Mouse (Mus musculus): ENCODE measurements at regions not wholly inside any gene's neighbourhood (a gene's known extent, or its start where the extent isn't known, plus 50 kb on each side); places are given as distances from the start of the nearest gene placed in this dataset.

DNA sequence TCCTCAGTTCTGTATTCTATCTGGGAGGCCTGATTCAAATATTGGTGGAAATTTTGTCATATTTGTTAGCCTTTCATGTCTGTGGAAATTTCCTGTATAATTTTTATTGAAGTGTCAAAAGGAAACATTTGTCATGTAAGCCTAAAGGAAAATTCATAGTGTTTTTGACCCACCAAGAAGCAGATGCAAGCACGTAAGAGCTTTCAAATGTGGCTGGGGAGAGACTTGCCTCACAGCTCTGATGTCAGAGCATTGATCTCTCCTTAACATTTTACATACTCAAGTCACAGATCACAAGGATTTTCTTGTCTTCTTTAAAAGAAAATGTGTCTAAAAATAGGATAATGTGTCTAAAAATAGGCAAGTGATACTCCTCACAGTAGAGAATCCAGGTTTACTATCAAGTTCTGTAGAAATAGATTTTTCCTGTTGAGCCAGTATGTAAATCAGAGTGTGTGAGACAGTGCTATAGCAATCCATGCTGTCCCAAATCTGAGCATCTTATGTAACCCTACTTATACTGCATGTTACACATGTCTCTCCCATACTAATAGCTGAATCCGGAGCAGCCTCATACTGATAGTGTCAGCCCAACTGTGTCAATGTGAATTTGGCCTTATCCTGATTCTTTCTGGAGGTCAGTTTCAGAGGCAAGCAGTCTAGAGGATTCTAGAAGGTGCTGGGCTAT is 110.0 kb upstream of the Runx1 start:
- no peak overlapping the region for H3K9ac ChIP-seq (replicated peaks; ENCODE audit: low read depth)
- no peaks in the 10 kb centered on the region for H3K27me3 ChIP-seq (replicated peaks; ENCODE audit: insufficient read depth, low read length)
- TF ChIP-seq EP300 (IDR thresholded peaks at IDR 0.05) = no peak
- no peaks in the 10 kb centered on the region for H3K4me1 ChIP-seq (ENCODE audit: insufficient read depth, low read depth, low read length)
- H3K27ac ChIP-seq (ENCODE audit: low read length) = no peak overlapping the region
- ATAC-seq (no peak), DNase-seq (ENCODE audit: low spot score) (no peak)
- H3K36me3 ChIP-seq (ENCODE audit: insufficient read depth, low read length) = no peaks in the 10 kb centered on the region; the same call in 1 of the 2 replicates
- no peaks in the 10 kb centered on the region for H3K9me3 ChIP-seq (ENCODE audit: low read length)
- no peak overlapping the region for H3K4me2 ChIP-seq (replicated peaks; ENCODE audit: low read depth, low read length)
- 74% methylated on average over 2 of the region's 2 CpGs for WGBS
- H3K4me3 ChIP-seq (ENCODE audit: low read depth, low read length) = no peak overlapping the region

DNA sequence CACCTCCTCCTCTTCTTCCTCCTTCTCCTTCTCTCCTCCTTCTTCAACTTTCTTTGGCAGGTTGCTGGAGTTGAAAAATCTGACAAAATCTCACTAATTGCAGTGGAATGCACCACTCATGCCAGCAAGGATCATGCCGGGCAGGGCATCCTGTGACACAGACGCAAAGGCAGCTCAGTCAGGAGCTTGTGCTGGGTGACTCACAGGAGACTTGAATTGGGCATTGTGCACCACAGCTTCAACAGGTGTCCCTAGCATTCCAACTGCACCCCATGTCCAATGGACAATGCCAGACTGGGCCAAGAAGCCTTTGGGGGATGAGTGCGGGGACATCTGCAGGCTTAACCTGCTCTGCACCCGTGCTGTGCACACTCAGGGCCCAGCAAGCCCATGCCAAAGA is 104.2 kb upstream of the Runx1 start:
- TF ChIP-seq CTCF (IDR thresholded peaks at IDR 0.05) (no peak), EP300 (IDR thresholded peaks at IDR 0.05) (no peak)

DNA sequence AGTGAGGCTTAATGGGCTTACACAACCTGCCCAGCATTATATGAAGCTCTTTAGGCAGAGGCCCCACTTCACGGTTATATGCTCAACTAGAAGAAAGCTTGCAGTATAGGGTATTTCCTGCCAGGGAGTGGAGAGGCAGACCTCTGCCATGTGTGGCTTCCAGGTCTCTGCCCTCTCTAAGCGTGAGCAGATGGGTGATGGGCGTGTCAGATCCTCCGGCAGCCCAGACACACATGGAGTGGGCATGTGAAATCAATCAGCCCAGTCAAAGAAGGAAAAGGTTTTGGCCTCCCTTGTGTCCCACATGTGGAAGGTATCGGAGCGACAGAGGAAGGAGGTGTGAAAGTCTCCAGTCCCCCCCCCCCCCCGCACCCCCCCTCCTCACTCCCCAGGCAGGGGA is 102.3 kb upstream of the Runx1 start:
- TF ChIP-seq EP300 (IDR thresholded peaks at IDR 0.05) = no peak
- TF ChIP-seq CTCF (IDR thresholded peaks at IDR 0.05) = no peak
- Histone ChIP-seq H3K4me1 (ENCODE audit: insufficient read depth, low read depth, low read length) (no peaks in the 10 kb centered on the region), H3K36me3 (ENCODE audit: insufficient read depth, low read length) (no peaks in the 10 kb centered on the region), H3K9ac (replicated peaks; ENCODE audit: low read depth) (no peak overlapping the region), H3K27ac (ENCODE audit: low read length) (no peak overlapping the region), H3K4me2 (replicated peaks; ENCODE audit: low read depth, low read length) (no peak overlapping the region), H3K9me3 (ENCODE audit: low read length) (no peaks in the 10 kb centered on the region), H3K27me3 (replicated peaks; ENCODE audit: insufficient read depth, low read length) (no peaks in the 10 kb centered on the region), H3K4me3 (ENCODE audit: low read depth, low read length) (no peak overlapping the region)
- no peak for DNase-seq (ENCODE audit: low spot score)
- ATAC-seq = no peak
- WGBS = 47% methylated on average over 7 of the region's 7 CpGs

More for the DNA sequence above, 104.2 kb upstream of the Runx1 start:
- no peak for DNase-seq (ENCODE audit: low spot score)
- Histone ChIP-seq H3K27ac (ENCODE audit: low read length) (no peak overlapping the region), H3K9ac (replicated peaks; ENCODE audit: low read depth) (no peak overlapping the region), H3K4me1 (ENCODE audit: insufficient read depth, low read depth, low read length) (no peaks in the 10 kb centered on the region), H3K9me3 (ENCODE audit: low read length) (no peaks in the 10 kb centered on the region), H3K27me3 (replicated peaks; ENCODE audit: insufficient read depth, low read length) (no peaks in the 10 kb centered on the region), H3K4me2 (replicated peaks; ENCODE audit: low read depth, low read length) (no peak overlapping the region), H3K36me3 (ENCODE audit: insufficient read depth, low read length) (no peaks in the 10 kb centered on the region), H3K4me3 (ENCODE audit: low read depth, low read length) (no peak overlapping the region)
- 66% methylated on average over 4 of the region's 4 CpGs for WGBS
- no peak for ATAC-seq

DNA sequence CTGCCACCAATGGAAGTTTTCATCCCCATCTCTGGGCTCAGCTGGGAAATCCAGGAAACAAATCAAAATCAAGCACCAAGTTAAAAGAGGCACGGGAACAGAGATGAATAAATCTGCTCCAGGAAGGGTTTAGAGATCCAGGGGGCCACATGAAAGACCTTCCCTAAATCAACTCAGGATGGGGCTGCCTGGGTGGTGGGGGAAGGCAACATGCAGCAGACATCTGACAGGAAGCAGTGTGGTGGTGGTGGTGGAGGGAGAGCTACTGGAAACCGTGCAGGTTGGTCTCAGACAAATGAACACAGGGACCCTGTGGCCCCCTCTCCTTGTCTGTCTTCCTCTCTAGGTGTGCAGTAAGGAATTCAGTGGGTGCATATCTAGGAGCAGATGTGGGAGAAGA is 101.7 kb upstream of the Runx1 start:
- ATAC-seq (no peak), DNase-seq (ENCODE audit: low spot score) (no peak)
- Histone ChIP-seq H3K36me3 (ENCODE audit: insufficient read depth, low read length) (no peaks in the 10 kb centered on the region), H3K4me3 (ENCODE audit: low read depth, low read length) (no peak overlapping the region), H3K27ac (ENCODE audit: low read length) (no peak overlapping the region), H3K9ac (replicated peaks; ENCODE audit: low read depth) (no peak overlapping the region), H3K9me3 (ENCODE audit: low read length) (no peaks in the 10 kb centered on the region), H3K4me1 (ENCODE audit: insufficient read depth, low read depth, low read length) (no peaks in the 10 kb centered on the region), H3K27me3 (replicated peaks; ENCODE audit: insufficient read depth, low read length) (no peaks in the 10 kb centered on the region), H3K4me2 (replicated peaks; ENCODE audit: low read depth, low read length) (no peak overlapping the region)
- 40% methylated on average over 2 of the region's 2 CpGs for WGBS
- TF ChIP-seq EP300 (IDR thresholded peaks at IDR 0.05) = no peak
- TF ChIP-seq CTCF (IDR thresholded peaks at IDR 0.05) = no peak

DNA sequence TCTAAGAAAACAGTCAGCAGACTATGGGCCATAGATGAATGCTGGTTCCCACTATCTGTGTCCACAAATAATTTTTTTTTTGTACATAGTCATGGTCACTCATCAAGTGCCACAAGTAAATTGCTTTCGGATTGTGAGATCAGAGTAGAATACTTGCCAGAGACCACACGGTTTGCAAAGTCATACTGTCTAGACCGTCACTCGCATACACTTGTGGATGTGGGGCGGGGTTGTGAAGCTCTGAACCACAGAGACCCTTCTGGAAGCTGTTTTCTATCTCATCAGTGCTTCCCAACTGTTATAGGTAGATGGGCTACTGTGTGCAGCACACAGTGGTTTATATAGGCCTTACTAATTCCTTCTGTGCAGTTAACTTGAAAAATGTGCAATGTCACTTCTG is 100.9 kb upstream of the Runx1 start:
- 74% methylated on average over 5 of the region's 5 CpGs for WGBS
- Histone ChIP-seq H3K4me2 (replicated peaks; ENCODE audit: low read depth, low read length) (no peak overlapping the region), H3K27me3 (replicated peaks; ENCODE audit: insufficient read depth, low read length) (no peaks in the 10 kb centered on the region), H3K4me3 (ENCODE audit: low read depth, low read length) (no peak overlapping the region), H3K9me3 (ENCODE audit: low read length) (no peaks in the 10 kb centered on the region), H3K9ac (replicated peaks; ENCODE audit: low read depth) (no peak overlapping the region), H3K36me3 (ENCODE audit: insufficient read depth, low read length) (no peaks in the 10 kb centered on the region), H3K27ac (ENCODE audit: low read length) (no peak overlapping the region), H3K4me1 (ENCODE audit: insufficient read depth, low read depth, low read length) (no peaks in the 10 kb centered on the region)
- TF ChIP-seq CTCF (IDR thresholded peaks at IDR 0.05) = no peak
- TF ChIP-seq EP300 (IDR thresholded peaks at IDR 0.05) = no peak
- ATAC-seq = no peak
- DNase-seq (ENCODE audit: low spot score) = no peak

DNA sequence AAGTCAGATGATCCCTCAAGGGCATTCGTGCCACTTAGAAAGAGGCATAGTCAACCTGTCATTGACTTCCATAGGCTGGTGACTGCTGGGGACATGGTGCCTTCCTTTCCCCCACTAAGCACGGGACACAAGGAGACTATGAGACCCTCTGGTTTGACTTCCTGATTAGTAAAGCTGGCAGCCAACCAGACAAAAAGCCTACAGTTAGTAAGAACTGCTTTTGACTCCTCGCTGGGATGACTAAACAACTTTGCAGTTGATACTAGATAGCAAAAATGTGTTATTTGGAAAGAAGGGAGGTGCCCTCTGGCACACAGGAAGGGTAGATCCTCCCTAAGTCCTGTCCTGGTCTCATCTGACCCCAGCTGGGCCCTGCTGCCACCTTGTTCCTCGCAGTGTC is 95.0 kb upstream of the Runx1 start:
- 77% methylated on average over 4 of the region's 4 CpGs for WGBS
- Histone ChIP-seq H3K36me3 (ENCODE audit: insufficient read depth, low read length) (no peaks in the 10 kb centered on the region), H3K4me1 (ENCODE audit: insufficient read depth, low read depth, low read length) (no peaks in the 10 kb centered on the region), H3K9me3 (ENCODE audit: low read length) (no peaks in the 10 kb centered on the region), H3K4me2 (replicated peaks; ENCODE audit: low read depth, low read length) (no peak overlapping the region), H3K27ac (ENCODE audit: low read length) (no peak overlapping the region), H3K27me3 (replicated peaks; ENCODE audit: insufficient read depth, low read length) (no peaks in the 10 kb centered on the region), H3K4me3 (ENCODE audit: low read depth, low read length) (no peak overlapping the region), H3K9ac (replicated peaks; ENCODE audit: low read depth) (no peak overlapping the region)
- DNase-seq (ENCODE audit: low spot score) (no peak), ATAC-seq (no peak)
- TF ChIP-seq EP300 (IDR thresholded peaks at IDR 0.05) (no peak), CTCF (IDR thresholded peaks at IDR 0.05) (no peak)

DNA sequence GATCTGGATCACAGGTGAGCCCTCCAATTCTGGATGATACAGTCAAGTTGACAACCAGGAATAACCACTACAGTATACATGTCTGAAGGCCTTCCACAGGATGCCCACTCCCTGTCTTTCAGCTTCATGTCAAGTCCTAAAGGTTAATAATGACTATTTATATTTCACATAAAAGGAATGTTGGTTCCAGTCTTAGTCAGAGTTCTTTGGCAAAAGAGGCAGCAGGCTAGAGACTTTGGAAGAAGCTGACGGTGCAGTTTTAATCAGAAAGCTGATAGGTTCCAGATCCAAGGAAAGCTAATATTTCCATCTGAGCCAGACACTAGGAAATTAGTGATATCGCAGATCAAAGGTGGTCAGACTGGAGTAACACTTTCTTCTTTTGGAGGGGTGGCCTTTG is 91.4 kb upstream of the Runx1 start:
- no peak overlapping the region for H3K9ac ChIP-seq (replicated peaks; ENCODE audit: low read depth)
- H3K4me2 ChIP-seq (replicated peaks; ENCODE audit: low read depth, low read length) = no peak overlapping the region
- no peak overlapping the region for H3K4me3 ChIP-seq (ENCODE audit: low read depth, low read length)
- no peak for TF ChIP-seq EP300 (IDR thresholded peaks at IDR 0.05)
- no peak for TF ChIP-seq CTCF (IDR thresholded peaks at IDR 0.05)
- no peak for DNase-seq (ENCODE audit: low spot score)
- no peaks in the 10 kb centered on the region for H3K27me3 ChIP-seq (replicated peaks; ENCODE audit: insufficient read depth, low read length)
- no peak for ATAC-seq
- no peaks in the 10 kb centered on the region for H3K4me1 ChIP-seq (ENCODE audit: insufficient read depth, low read depth, low read length)
- H3K36me3 ChIP-seq (ENCODE audit: insufficient read depth, low read length) = no peaks in the 10 kb centered on the region
- 84% methylated on average over 2 of the region's 2 CpGs for WGBS
- H3K27ac ChIP-seq (ENCODE audit: low read length) = no peak overlapping the region
- no peaks in the 10 kb centered on the region for H3K9me3 ChIP-seq (ENCODE audit: low read length)

Data from lung, postnatal 0 days (tissue).